9 mouse cellular contexts compared by ENCODE assay signal in genomic region chr7:4513236-4513635, GRCm38 (mm10). TPM values are rescaled to one million over a fixed set of nuclear protein-coding genes. Genes with fewer than 3 reads are reported as not detected.
A peak's percentile ranks its signal among the peaks of the same experiment; 100 is the strongest.
DNase-seq lines count a peak whose midpoint lies in the region; ATAC-seq and TF ChIP-seq lines count a peak whose summit lies in the region.
"Had no signal": no experiment of that assay in that cellular context is flagged by ENCODE, and none has a peak within 500 bp of the region (broad histone marks: within the 10 kb centered on the region; RNA-seq: fewer than 3 reads in every experiment).

No protein-coding gene starts in this region.

- H3K27me3 ChIP-seq in embryonic facial prominence, embryonic 13.5 days, result no peaks in the 10 kb centered on the region

- H3K36me3 ChIP-seq in embryonic facial prominence, embryonic 13.5 days, result no peaks in the 10 kb centered on the region
- H3K36me3 ChIP-seq: hindbrain, embryonic 15.5 days had no signal

- TF ChIP-seq CTCF in left cerebral cortex, adult 2 months (IDR thresholded peaks at IDR 0.05), result peak; percentile 91

- no peak overlapping the region for H3K4me3 ChIP-seq in left cerebral cortex, adult 2 months
- no peak overlapping the region for H3K4me3 ChIP-seq in embryonic facial prominence, embryonic 13.5 days
- H3K4me3 ChIP-seq: hindbrain, embryonic 15.5 days had no signal

- ATAC-seq in embryonic facial prominence, embryonic 13.5 days (ENCODE audit: insufficient number of reproducible peaks, insufficient read depth, low FRiP score, low TSS enrichment, low read depth), result no peak
- ATAC-seq in neutrophil, adult 5-6 weeks (ENCODE audit: extremely low read depth, insufficient number of reproducible peaks, low FRiP score, poor library complexity, severe bottlenecking), result peak; percentile 55
- no peak for ATAC-seq in cerebellum, adult (ENCODE audit: insufficient number of reproducible peaks, low FRiP score, low TSS enrichment)

- 23% methylated on average over 13 of the region's 13 CpGs for WGBS in embryonic facial prominence, embryonic 13.5 days

- no peak for DNase-seq in left cerebral cortex, adult 2 months (ENCODE audit: extremely low spot score in 1 of 2, low spot score in 2 of 2)
- no peak for DNase-seq in left cerebral cortex, adult 11 months (ENCODE audit: low spot score)
- DNase-seq in Muller cell, postnatal 12 days (ENCODE audit: inconsistent ontology term), result peak; percentile 43
- peak; percentile 31 to 51 for DNase-seq in kidney, postnatal 25 days
- no peak for DNase-seq in frontal cortex, postnatal 25 days (ENCODE audit: low spot score in 2 of 2)

- peaks cover 22% of the 10 kb centered on the region for H3K4me1 ChIP-seq in embryonic facial prominence, embryonic 13.5 days
- H3K4me1 ChIP-seq: hindbrain, embryonic 15.5 days had no signal

- H3K4me2 ChIP-seq in embryonic facial prominence, embryonic 13.5 days, result peak overlapping the region; percentile 14; the same call in 1 of the 2 replicates
- H3K4me2 ChIP-seq: hindbrain, embryonic 15.5 days had no signal

- H3K9ac ChIP-seq in embryonic facial prominence, embryonic 13.5 days, result no peak overlapping the region
- H3K9ac ChIP-seq: hindbrain, embryonic 15.5 days had no signal

- H3K9me3 ChIP-seq in embryonic facial prominence, embryonic 13.5 days, result no peaks in the 10 kb centered on the region
- H3K9me3 ChIP-seq: hindbrain, embryonic 15.5 days had no signal

- H3K27ac ChIP-seq in left cerebral cortex, adult 2 months, result no peak overlapping the region
- H3K27ac ChIP-seq in embryonic facial prominence, embryonic 13.5 days, result peak overlapping the region; percentile 48; the same call in 1 of the 2 replicates
- H3K27ac ChIP-seq: hindbrain, embryonic 15.5 days had no signal

- intact Hi-C loops in left cerebral cortex, adult 2 months (cut with DNase I), result no loop called here

RNA-seq across cellular contexts. Expression of gene Tnnt1, which starts 2.9 kb away (rescaled TPM):
- total RNA-seq in left cerebral cortex, adult 2 months (2021), result 1 to 10 TPM; 7.4 to 9.2 TPM
- 57.6 and 63.3 TPM in 2 replicates for polyA plus RNA-seq in embryonic facial prominence, embryonic 13.5 days (2015; fragmentation: Nextera tagmentation; extraction: Ambion mirVana)
- not detected in 2 replicates for total RNA-seq in neutrophil, adult 5-6 weeks (2017)

RNA-seq across cellular contexts. Expression of gene Tnni3, which starts 10.8 kb away (rescaled TPM):
- under 1 TPM; 0.84 to 0.96 TPM for total RNA-seq in left cerebral cortex, adult 2 months (2021)
- 4.7 and 11.8 TPM in 2 replicates for polyA plus RNA-seq in embryonic facial prominence, embryonic 13.5 days (2015; fragmentation: Nextera tagmentation; extraction: Ambion mirVana)
- total RNA-seq in neutrophil, adult 5-6 weeks (2017), result 0.58 TPM in 1 of 2 replicates, not detected in the other

RNA-seq across cellular contexts. Expression of gene Ppp1r12c, which starts 11.8 kb away (rescaled TPM):
- total RNA-seq in left cerebral cortex, adult 2 months (2021), result 100 to 1,000 TPM; 173 to 177 TPM
- polyA plus RNA-seq in embryonic facial prominence, embryonic 13.5 days (2015; fragmentation: Nextera tagmentation; extraction: Ambion mirVana), result 45.9 and 48.2 TPM in 2 replicates
- 297 and 336 TPM in 2 replicates for total RNA-seq in neutrophil, adult 5-6 weeks (2017)

RNA-seq across cellular contexts. Expression of gene Dnaaf3, which starts 19.0 kb away (rescaled TPM):
- under 1 TPM; 0.20 to 0.49 TPM for total RNA-seq in left cerebral cortex, adult 2 months (2021)
- 1.4 and 2.4 TPM in 2 replicates for polyA plus RNA-seq in embryonic facial prominence, embryonic 13.5 days (2015; fragmentation: Nextera tagmentation; extraction: Ambion mirVana)
- total RNA-seq in neutrophil, adult 5-6 weeks (2017), result 0.12 and 0.74 TPM in 2 replicates

RNA-seq across cellular contexts. Expression of gene Syt5, which starts 34.1 kb away (rescaled TPM):
- total RNA-seq in left cerebral cortex, adult 2 months (2021), result 100 to 1,000 TPM; 270 to 272 TPM
- polyA plus RNA-seq in embryonic facial prominence, embryonic 13.5 days (2015; fragmentation: Nextera tagmentation; extraction: Ambion mirVana), result 8.3 and 9.1 TPM in 2 replicates
- not detected in 2 replicates for total RNA-seq in neutrophil, adult 5-6 weeks (2017)

Comparison
In these comparisons a context has a peak if more than half of its experiments do, and no peak if none do; other contexts are left out.
1. DNase-seq: peak in Muller cell, postnatal 12 days (single experiment) and kidney, postnatal 25 days (2 of 2); none in left cerebral cortex, adult 2 months (0 of 2), left cerebral cortex, adult 11 months (single experiment) and frontal cortex, postnatal 25 days (0 of 2).